Mouse (Mus musculus): ENCODE results near the gene Capn6.

DNA sequence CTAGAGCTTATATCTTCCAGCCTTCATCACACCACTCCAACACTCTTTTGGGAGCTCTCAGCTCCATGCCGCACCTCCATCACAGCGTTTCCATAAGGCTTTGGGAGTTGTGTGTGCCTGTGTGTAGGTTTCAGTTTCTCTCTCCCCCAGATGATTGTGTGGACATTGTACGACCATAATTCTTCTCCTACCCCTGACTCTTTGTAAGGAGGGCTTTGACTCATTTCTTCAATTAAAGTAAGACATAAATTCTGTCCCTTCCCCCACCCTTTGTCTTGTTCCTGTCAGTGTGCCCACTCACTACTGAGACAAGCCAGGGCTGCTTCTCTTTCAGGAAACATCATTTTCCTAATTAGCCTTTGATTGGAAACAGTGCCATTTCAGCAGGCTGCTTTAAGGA lies 24.1 kb upstream of the Capn6 start:
- no peak for TF ChIP-seq POLR2A (IDR thresholded peaks at IDR 0.05; ENCODE audit: control insufficient read depth, extremely low read depth, insufficient read depth, low read length, poor library complexity)
- TF ChIP-seq CTCF (IDR thresholded peaks at IDR 0.05; ENCODE audit: borderline replicate concordance, control insufficient read depth, extremely low read depth, insufficient read depth, low read length, poor library complexity), result no peak

All from thymus, adult 2 months (tissue).